Mouse (Mus musculus) left cerebral cortex, adult 2 months (tissue): ENCODE measurements around the gene Vwc2. TPM values are rescaled to one million over a fixed set of nuclear protein-coding genes. Genes with fewer than 3 reads are reported as not detected.

Source experiments
- DNase-seq, 2 experiments: peaks; one replicate each; pipeline ENCODE4 v3.0.0; 2021 to 2022; ENCODE audit warnings: low spot score in 2 of 2, mixed read lengths in 1 of 2; ENCODE audit errors: extremely low spot score in 1 of 2
- H3K27ac ChIP-seq: fragments of 200-600 bp; 2 replicates; pipeline ENCODE4 v1.8.1; 2022
- H3K4me3 ChIP-seq: fragments of 200-600 bp; 2 replicates; pipeline ENCODE4 v1.8.1; 2022
- CTCF ChIP-seq: fragments of 200-600 bp; IDR thresholded peaks from 2 replicates; pipeline ENCODE4 v1.8.1; 2022; ENCODE audit warnings: antibody characterized with exemption, mild to moderate bottlenecking, moderate library complexity
- intact Hi-C: fragments of 180-260 bp; cut with DNase I; formaldehyde crosslinking; loops from one replicate; pipeline ENCODE4 v1.15.1; 2025
- total RNA-seq, 2 experiments: library from RNA; stranded (reverse); gene quantifications; 2 replicates each; pipeline ENCODE4 v1.2.3; 2021

Gene Vwc2
- total RNA-seq, 2 experiments from 2014 or later = 10.1 to 11.4 TPM

DNA sequence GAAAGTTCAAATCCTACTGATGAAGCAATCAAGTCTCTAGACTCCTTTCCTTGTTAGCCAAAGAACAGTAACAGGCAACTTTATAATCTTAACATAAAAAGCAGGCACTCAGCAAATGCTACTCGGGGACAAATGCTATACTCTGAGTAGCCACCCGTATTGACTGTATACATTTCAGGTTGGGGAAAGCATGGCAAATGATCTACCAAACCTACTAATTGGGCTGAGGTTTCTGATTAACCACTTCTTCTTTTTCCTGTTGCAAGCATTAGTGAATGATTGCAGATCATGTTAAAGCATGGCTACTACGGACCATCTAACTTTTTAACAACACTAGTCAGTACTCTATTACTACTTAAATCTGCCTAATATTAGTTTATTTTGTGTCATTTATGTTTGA lies 169.5 kb downstream of the Vwc2 start:
- intact Hi-C loops = no loop called here
- no peak overlapping the region for H3K27ac ChIP-seq

More for the DNA sequence above, 169.5 kb downstream of the Vwc2 start:
- H3K4me3 ChIP-seq = no peak overlapping the region
- no peak for TF ChIP-seq CTCF
- DNase-seq = no peak
